Mouse (Mus musculus) layer of hippocampus, postnatal 14 days (tissue): ENCODE results near the gene Rrad. TPM values are rescaled to one million over a fixed set of nuclear protein-coding genes. Genes with fewer than 3 reads are reported as not detected.
"Not testable (repeated sequence)": the region's sequence is repeated elsewhere in the genome, so short reads cannot be mapped to it uniquely, and the experiment has no call there.

Source experiments
- DNase-seq, 2 experiments: peaks; one replicate each; pipeline ENCODE4 v3.0.0; 2021 to 2022; ENCODE audit warnings: low spot score in 2 of 2, mixed read lengths in 1 of 2
- long read RNA-seq, 2 experiments: library from polyadenylated mRNA; stranded (forward); transcript quantifications; one replicate each; pipeline ENCODE4 v2.0.0; 2021
- total RNA-seq, 2 experiments: library from RNA; stranded (reverse); gene quantifications; 2 replicates each; pipeline ENCODE4 v1.2.3; 2021

Gene Rrad
- total RNA-seq, result 1 to 10 TPM; 2.1 to 3.3 TPM
- long read RNA-seq, experiment 1, result 0 reads
- long read RNA-seq, experiment 2, partial matches to known transcripts, result 0 of 2 reads
- long read RNA-seq, experiment 2, other reads (novel, unspliced or antisense), result 0 of 2 reads

DNA sequence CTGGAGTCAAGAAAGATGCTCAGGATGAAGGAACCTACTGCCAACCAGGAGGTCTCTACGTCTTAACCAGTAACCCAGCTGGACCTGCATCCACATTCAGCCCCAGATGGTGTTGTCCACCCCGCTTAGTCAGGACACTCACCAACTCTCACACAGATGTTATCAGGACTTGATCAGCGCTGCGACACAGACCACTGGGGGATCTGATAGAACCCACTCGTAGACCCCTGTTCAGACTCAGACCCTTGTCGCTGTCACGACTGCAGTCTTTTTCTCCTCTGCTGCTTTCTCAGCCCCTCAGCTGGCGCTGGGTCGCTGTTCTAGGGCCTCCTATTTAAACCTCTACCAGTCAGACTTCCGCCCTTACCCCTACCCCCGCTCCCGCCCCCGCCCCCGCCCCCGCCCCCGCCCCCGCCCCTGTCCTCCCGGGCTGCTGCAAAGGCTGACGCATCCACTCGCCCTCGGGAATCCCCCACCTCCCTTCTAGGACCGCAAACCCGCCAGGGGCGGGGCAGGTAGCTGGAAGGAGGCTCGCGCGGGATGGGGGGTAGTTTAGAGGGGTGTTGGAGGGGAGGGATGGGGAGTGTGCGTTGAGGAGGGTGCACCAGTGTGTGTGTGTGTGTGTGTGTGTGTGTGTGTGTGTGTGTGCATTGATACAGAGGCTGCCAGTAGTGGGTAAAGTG, at the start of gene Rrad:
TSS of gene Rrad (minus strand) at position 347 of the 683 bp plus-strand sequence.
- no peak for DNase-seq

DNA sequence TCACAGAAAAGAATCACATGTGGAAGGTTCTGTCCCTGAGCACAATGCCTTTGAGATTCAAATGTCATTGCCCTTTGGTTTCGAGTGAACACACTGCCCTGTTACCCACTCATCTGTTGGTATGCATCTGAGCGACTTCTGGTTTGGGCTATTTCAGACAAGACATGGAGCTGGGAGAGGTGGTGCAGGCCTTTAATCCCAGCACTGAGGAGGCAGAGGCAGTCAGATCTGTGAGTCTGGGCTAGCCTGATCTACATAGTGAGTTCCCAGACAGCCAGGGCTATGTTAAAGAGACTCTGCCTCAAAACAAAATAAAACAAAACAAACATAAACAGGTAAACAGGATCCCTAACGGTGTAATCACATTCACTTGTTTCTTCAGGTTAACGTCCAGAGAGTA, 24.5 kb upstream of the Rrad start:
- no peak for DNase-seq

GRCm38 (mm10) chr8:104654984-104655383, 23.9 kb upstream of the Rrad start:
- DNase-seq, result peak; percentile 51 to 92

GRCm38 (mm10) chr8:104644187-104644586, 13.1 kb upstream of the Rrad start:
- DNase-seq, result not testable (repeated sequence)

GRCm38 (mm10) chr8:104642324-104642654, 11.2 kb upstream of the Rrad start:
- DNase-seq, result no peak

DNA sequence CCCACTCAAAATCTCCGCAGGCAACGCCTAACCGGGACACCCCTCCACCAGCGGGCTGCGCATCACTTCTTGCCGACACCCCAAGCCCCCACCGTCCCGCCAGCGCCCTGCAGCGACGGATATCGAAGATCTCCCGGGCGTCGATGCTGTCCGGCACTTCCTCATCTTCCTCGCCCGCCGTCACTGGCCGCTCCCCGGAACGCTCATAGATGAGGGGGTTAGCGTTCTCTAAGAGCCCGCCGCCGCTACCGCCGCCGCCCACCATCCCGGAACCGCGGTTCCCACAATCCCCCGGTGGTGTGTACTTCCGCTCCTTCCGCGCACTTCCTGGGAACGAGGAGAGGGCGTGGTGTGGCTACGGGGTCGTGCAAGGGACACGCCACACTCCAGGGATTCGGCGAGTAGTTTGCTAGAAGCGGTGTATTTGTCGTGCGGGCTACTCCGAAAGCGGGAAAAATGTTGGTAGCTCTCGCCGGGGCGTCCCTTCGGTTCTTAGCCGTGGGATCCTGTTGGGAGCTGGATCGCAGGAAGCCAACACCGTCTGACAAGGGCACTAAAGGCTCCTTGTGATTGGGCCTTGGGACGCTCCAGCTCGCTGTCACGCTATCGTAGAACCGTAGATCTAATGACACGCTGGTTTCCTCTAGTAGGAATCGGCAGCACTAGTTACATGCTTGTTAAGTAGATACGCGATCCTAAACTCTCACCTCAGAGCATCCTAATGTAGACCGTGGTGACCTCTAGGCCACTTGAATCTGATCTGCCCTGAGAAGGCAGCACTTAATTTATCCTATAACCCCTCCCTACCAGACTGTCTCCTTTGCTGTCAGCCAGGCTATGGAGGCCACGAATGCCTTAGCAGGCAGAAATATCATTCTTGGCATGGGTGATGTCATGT, 10.5 kb upstream of the Rrad start, which contains the start of gene Ciao2b:
TSS of gene Ciao2b (minus strand) at position 540 of the 898 bp plus-strand sequence.
- DNase-seq, result peak; percentile 88 to 91

DNA sequence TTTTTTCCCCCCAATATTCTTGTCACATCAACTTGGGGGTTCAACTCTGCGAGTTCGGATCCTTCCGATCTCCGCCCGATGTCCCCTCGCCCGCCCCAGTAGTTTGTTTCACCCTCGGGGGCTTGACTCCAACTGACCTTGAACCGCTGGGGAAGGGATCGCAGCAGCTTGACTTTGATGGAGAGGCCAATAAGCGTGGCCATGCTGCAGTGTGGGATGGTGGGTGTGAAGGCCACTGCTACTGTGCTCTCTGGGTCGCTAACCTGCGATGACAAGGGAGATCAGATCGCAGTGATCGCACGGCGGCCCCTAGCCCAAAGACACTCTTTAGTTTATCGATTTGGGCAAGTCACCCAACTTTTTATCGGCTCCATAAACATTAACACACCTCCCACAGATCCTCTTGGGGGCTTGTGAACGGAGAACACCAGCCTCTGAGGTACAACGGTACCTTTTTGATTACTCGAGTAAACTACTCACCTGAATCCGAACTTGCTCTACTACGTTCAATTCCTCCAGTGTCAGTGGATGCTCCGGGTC, 9.8 kb upstream of the Rrad start:
- no peak for DNase-seq

DNA sequence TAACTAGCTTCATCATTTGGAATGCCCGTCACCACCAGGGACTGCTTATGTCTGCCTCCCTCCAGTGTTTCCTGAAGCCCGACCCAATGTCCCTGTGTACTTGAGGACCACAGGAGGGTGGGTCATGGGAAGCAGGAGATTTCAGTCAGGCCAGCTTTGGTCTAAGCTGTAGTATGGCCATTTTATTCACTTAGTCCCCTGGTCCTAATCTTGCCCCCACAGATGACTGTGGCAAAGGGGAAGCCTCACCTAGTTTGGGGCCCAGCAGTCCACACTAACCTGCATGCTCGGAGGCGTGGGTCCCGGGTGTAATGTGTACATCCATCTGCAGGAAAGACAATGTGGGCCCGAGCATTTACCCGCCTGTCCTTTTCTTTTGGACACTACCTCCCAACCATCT, 9.1 kb upstream of the Rrad start:
- no peak for DNase-seq

- no peak for DNase-seq
These were observed 6.9 kb upstream of the Rrad start for GRCm38 (mm10) chr8:104638010-104638409.

- no peak for DNase-seq
These were observed 4.0 kb upstream of the Rrad start for GRCm38 (mm10) chr8:104635004-104635710.

- DNase-seq, result no peak
These were observed 2.1 kb upstream of the Rrad start for GRCm38 (mm10) chr8:104633156-104633744.

DNA sequence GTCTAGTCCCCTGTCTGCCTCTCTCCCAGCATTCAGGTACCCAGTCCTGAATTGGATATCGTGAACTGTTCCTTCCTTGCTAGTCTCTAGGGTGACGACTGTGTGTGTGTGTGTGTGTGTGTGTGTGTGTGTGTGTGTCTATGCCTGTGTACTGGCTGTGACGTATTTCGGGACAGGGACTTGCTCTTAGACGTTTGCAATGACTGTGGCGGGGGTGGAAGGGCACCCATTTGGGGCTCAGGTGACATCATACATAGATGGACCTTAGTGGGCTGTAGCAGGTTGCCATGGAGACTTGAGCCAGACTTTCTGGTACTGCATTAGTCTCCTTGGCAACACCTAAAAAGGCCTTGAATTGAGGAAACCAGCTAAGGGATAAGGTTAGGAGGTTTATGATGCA, 1.4 kb upstream of the Rrad start:
- no peak for DNase-seq

- DNase-seq, result no peak
These were observed 848 bp upstream of the Rrad start for GRCm38 (mm10) chr8:104631975-104632374.

DNA sequence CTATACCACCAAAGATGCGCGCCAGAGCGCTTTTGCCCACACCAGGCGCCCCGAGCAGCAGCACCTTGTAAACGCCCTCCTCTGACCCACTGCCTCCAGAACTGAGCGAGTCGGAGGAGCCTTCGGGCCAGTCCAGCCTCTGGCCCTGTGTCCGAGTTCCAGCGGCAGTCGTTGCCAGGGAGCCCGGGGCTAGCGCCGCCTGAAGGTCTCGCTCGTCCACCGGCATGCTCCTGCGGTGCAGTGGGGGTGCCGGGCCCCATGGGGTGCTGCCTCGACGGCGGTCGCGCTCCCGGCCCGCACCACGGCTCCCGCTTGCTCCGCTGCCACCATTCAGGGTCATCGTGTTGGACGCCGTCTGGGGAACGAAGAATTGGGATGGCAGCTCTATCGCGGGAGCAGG, 553 bp downstream of the Rrad start:
- DNase-seq, result no peak

DNA sequence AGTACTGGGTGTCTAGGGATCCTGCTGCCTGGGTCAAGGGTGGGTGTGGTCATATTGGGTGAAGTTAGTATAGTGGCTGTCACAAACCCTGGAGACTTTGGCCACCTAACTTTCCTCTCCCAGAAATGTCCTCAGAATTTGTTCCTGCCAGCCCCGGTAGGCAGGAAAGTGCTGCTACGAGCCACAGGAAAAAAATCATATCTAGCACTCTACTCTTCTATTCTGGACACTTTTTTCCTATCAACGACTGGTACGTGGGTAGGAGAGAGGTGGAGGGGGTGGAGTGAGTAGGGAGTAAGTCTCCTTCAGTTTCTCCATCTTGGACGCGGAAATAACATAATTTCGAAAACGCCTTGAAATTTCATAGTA, 1.0 kb downstream of the Rrad start:
- no peak for DNase-seq

DNA sequence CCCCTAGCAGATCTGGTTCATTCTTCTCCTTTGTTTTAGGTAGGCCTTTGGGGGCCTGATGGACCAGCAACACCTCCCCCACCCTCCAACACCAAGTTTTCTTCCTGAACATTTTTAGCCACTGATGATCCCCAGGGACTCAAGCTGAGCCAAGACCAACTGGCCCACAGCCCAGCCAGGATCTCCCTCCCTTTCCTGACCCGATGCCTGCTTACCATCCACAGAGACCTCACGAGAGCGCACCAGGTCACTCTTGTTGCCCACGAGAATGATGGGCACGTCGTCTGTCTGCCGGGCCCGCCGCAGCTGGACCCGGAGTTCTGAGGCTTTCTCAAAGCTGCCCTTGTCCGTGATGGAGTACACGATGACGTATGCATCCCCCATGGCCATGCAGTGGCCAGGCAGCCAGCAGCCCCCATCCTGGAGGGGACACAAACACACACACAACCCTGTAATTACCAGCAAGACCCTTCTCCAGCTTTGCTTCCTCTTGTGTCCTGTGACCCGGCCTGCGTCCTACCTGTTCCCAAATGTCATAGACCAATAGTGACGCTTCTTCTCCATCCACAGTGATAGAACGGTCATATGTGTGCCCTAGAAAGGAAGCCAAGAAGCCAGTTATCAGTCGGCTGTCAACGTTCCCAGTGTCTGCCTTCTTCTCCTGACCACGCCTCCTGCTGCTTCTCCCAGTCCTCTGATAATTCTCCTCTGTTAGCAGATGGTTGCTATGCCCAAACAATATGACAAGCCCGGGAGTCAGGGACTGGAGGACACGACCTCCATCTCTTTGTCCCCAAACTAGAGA, 1.6 kb downstream of the Rrad start:
- DNase-seq, result no peak

DNA sequence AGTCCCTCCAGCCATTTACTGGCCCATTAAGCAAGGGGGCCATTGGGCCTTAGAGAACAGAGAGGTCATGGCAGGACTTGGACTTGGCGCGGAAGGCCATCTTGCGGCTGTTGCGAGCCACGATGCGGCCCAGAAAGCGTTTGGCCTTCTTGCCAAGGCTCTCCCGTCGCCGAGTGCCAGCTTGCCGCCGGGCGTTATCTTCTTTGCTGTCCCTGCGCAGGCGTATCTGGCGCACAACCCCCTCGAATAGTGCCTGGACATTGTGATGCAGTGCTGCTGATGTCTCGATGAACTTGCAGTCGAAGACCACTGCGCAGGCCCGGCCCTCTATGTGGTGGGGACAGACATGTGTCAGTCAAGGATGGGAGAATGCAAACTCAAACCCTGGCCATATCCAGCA, 2.7 kb downstream of the Rrad start:
- no peak for DNase-seq

GRCm38 (mm10) chr8:104627065-104627740, 3.9 kb downstream of the Rrad start:
- no peak for DNase-seq

GRCm38 (mm10) chr8:104624161-104624560, 7.0 kb downstream of the Rrad start, which contains the start of gene Cdh16:
TSS of gene Cdh16 (minus strand) at chr8:104624396.
- DNase-seq, result no peak

- DNase-seq, result no peak
These were observed 10.4 kb downstream of the Rrad start for GRCm38 (mm10) chr8:104620765-104621164.
